Mouse (Mus musculus) bone marrow macrophage, adult 2 months (primary cell): ENCODE data around the gene Rin2. TPM values are rescaled to one million over a fixed set of nuclear protein-coding genes. Genes with fewer than 3 reads are reported as not detected.

Source experiments
- H3K27ac ChIP-seq: 2 replicates; pipeline ENCODE4 v1.5.1; 2012; ENCODE audit warnings: low read depth, low read length; ENCODE audit not compliant: insufficient read depth
- H3K4me1 ChIP-seq: 2 replicates; pipeline ENCODE4 v1.6.1; 2012; ENCODE audit warnings: low read length; ENCODE audit not compliant: control insufficient read depth, insufficient read depth
- H3K4me3 ChIP-seq: 2 replicates; pipeline ENCODE4 v1.5.1; 2012; ENCODE audit warnings: mild to moderate bottlenecking, low read length, moderate library complexity; ENCODE audit not compliant: insufficient read depth
- CTCF ChIP-seq: IDR thresholded peaks from 2 replicates; pipeline ENCODE4 v1.5.1; 2012; ENCODE audit warnings: low read depth, mild to moderate bottlenecking, low read length, moderate library complexity
- POLR2A ChIP-seq: IDR thresholded peaks from 2 replicates; pipeline ENCODE4 v1.6.1; 2012; ENCODE audit warnings: mild to moderate bottlenecking, low read depth, low read length, borderline replicate concordance
- polyA plus RNA-seq: library from polyadenylated mRNA; stranded (reverse); fragments of >200 nt; gene quantifications from 2 replicates; pipeline ENCODE4 v1.2.4, GENCODE M21; 2012; ENCODE audit not compliant: missing spikeins, insufficient read depth, insufficient read length

The Rin2 gene
- polyA plus RNA-seq, 1 experiment = 70.2 TPM

DNA sequence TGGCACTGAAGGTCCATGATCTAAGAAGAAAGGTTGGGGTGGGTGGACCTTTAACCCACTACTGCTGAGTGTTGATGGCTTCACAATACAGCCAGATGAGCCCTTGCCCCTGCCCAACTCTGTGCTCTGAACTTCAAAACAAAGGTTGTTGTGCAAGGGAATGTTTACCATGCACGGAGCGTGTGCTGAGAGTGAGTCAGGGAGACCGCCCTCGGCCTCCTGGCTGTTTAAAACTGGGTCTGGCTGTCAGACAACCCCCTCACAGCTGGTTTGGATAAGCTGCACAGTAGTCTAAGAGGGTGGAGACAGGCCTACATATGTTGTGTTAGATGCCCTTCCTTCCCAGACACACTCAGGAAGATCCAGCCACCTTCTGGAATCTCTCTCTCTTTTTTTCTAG, 175.8 kb downstream of the Rin2 start:
- TF ChIP-seq POLR2A (no peak), CTCF (no peak)
- Histone ChIP-seq H3K27ac (no peak overlapping the region), H3K4me1 (peaks cover 13% of the 10 kb centered on the region), H3K4me3 (no peak overlapping the region)

DNA sequence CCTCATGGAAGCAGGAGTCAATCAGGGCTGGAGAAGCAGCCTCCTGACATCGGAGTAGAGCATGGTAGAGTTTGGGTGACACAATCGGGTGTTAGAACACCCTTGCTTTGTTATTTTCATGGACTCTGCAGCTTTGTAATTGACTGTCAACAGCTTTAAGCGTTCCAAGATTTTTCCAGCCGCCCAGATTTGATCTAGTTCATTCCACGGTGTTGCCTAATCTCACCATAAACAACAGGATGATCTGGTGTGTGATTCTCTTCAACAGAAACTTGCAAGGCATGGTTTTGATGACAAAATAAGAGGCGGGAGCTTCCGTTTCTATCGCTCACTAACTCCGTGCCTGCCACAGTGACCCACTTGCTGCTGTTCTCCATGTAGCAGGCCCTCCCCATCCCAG, 180.8 kb downstream of the Rin2 start:
- H3K27ac ChIP-seq = no peak overlapping the region
- TF ChIP-seq POLR2A (no peak), CTCF (no peak)

DNA sequence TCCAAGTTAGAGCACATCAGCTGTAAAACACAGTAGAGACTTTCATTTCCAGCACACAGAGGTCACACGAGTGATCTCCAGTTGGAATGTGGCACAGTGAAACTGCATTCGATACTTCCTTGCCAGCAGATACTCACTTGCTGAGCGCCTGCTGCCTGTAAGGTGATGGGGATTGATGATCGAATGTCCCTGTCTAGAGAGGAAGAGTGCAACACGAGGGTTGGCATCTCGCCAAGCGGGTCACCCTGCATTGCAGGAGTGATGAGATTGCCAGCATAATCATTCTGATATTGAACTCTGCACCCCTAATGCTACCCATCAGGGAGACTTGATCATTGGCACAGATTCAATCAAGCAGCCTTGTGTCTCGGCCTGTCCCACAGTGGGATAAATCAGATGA, 182.8 kb downstream of the Rin2 start:
- Histone ChIP-seq H3K4me3 (no peak overlapping the region), H3K4me1 (peaks cover 20% of the 10 kb centered on the region), H3K27ac (no peak overlapping the region)
- TF ChIP-seq POLR2A (no peak), CTCF (no peak)

More for the DNA sequence above, 180.8 kb downstream of the Rin2 start:
- peaks cover 20% of the 10 kb centered on the region for H3K4me1 ChIP-seq
- no peak overlapping the region for H3K4me3 ChIP-seq

DNA sequence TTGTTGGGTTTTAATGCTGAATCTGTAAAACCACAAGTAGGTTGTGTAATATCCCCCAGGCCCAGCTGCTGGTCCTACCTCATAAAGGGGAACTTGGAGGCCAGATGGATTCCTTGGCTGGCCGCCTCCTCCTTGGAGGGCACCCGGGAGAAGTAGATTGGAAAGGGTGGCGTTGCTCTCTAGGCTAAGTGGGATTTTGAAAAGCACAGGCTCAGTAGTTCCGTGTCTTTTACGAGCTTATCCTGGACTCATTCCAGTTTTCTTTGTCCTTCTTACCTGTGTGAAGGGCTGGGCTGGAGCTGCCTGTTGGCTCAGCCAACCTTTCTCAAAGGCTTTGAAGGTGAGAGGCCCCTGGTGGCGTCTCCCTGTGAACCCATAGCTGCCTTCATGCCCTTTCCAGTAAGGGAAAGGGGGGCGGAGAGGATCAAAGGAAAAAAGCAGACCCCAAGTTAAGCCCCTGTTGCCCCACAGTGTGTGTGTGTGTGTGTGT, 184.5 kb downstream of the Rin2 start:
- H3K4me1 ChIP-seq = peaks cover 23% of the 10 kb centered on the region
- no peak for TF ChIP-seq POLR2A
- TF ChIP-seq CTCF = no peak
- peak overlapping the region; percentile 99 for H3K27ac ChIP-seq
- H3K4me3 ChIP-seq = peak overlapping the region; percentile 95

DNA sequence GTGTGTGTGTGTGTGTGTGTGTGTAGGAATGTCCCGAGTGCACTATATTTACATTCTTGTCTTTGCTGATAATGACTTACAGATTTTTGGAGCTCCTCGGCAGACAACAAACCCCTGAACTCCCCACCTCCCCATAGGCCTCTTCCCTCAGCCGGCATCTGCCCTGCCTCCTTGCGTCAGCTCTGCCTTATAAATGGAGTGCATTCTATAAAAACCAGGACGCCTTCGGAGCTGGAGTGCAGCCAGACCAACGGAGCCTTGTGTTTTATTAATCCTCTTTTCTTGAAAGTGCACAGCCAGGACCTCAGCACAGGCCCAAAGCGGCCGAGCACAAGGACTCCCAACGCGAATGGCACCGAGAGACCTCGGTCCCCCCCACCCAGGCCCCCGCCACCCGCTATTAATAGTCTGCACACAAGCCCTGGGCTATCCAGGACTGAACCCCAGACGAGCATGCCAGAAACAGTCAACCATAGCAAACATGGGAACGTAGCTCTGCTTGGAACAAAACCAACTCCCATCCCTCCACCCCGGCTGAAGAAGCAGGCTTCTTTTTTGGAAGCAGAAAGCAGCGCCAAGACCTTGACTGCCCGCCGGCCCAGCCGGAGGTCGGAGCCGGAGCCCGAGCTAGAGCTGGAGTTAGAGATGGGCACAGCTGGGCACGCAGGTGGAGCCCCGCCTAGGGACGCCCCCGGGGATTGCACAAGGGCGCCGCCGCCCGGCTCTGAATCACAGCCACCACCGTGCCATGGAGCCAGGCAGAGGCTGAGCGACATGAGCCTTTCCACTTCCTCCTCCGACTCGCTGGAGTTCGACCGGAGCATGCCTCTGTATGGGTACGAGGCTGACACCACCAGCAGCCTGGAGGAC, 185.2 kb downstream of the Rin2 start:
- TF ChIP-seq POLR2A (no peak), CTCF (no peak)
- Histone ChIP-seq H3K27ac (peak overlapping the region; percentile 99), H3K4me3 (peak overlapping the region; percentile 95), H3K4me1 (peaks cover 23% of the 10 kb centered on the region)

DNA sequence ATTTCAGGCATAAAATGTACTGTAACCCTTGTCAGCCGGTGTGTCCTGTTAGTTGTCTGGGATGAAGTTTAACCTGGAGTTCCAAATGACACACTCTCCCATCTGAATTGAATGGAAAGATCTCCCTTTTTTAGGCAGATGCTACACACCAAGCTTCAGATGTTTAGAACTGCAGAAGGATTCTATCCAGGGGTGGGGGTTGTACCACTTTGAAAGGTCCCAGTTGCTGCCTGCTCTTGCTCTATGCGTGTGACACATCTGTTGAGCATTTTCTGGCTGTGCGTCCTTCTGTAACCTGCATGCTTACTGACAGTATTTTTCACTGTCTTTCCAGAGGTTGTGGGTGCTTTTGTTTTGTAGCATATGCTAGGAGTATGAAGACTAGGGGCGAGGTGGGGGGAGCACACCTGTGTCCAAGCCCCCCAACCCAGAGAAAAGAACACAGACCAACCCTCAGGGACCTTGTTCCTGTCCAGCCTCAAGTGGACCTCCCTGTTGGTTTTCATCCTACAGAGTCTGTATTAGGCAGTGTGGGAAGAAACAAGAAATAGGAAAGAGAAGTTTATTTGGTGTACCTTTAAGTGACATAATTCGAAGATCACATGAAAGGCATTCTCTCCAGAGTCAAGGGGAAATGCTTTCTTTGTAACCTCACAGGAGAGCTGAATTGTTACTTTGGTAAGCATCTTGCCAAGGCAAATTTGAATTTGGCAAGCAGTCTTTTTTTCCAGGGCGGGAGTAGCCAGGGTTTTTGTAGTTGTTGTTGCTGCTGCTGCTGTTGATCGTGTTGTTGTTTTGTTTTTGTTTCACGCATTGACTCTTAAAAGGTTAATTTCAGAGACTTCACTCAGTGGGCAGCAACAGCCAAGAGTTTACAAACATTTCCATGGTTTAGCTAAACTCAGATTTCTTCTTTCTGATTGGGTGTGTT, 186.4 kb downstream of the Rin2 start:
- peak overlapping the region; percentile 95 for H3K4me3 ChIP-seq
- H3K27ac ChIP-seq = peak overlapping the region; percentile 99
- TF ChIP-seq CTCF = no peak
- no peak for TF ChIP-seq POLR2A
- peaks cover 33% of the 10 kb centered on the region for H3K4me1 ChIP-seq

DNA sequence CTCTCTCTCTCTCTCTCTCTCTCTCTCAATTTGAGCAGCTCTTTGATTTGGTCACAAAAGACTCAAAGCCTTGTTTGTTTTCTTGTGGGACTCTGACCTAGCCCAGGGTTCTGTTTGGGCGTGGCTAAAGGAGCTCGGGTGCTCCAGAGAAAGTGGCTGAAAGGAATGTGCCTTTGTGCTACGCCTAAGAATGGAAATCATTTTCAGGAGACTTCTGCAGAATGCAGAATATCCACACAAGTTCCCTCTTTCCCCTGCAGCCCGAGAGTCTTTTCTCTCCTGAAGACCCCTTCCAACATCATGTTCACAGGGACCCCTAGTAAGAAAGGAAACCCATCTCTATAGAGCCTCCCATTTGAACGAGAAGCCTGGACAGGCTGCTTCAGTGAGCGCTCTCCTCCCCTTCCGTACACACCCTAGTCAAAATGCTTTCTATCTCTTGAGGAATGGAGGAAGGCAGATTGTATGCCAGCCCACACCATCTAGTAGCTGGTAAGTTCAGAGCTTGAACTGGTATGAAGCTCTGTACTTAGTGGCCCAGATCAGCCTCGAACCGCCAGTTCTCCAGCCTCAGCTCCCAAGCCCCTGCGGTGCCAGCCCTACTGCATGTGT, 187.3 kb downstream of the Rin2 start:
- H3K4me1 ChIP-seq = peaks cover 36% of the 10 kb centered on the region
- peak overlapping the region; percentile 95 for H3K4me3 ChIP-seq
- TF ChIP-seq POLR2A (no peak), CTCF (no peak)
- peak overlapping the region; percentile 99 for H3K27ac ChIP-seq

DNA sequence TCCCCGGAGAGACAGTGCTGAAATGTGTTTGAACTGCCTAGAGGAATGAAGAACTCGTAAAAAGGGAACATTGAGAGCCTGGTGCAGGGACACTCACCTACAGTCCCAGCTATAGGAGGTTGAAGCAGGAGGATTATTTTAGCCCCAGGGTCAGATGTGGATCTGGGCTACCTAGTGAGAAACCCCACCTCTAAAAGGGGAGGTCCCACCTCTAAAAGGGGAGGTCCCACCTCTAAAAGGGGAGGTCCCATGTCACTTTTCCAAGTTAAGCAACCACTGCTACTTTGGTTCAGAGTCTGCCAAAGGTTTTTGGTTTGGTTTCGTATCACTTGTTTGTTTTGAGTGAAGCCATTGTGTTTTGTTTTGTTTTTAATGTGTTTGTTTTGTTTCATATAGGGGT, 190.3 kb downstream of the Rin2 start:
- Histone ChIP-seq H3K4me3 (peak overlapping the region; percentile 24; the same call in 1 of the 2 replicates), H3K4me1 (peaks cover 30% of the 10 kb centered on the region), H3K27ac (no peak overlapping the region)
- no peak for TF ChIP-seq CTCF
- TF ChIP-seq POLR2A = no peak

DNA sequence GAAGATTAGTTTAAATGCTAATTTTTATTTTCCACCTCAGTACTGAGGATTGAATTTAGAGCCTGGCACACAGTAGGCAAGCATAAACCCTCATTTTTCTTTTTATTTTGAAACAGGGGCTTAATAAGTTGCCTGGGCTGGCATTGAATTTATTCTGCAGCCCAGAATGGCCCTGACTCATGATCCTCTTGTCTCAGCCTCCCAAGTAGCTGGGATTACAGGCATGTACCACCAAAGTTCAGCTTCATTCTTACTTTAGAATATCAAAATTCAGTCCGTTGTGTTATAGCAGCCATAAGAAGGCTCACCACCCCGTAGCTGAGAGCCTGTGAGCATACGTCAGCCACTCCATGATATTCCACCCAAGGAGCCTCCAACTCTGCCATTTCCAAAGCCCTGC, 191.2 kb downstream of the Rin2 start:
- Histone ChIP-seq H3K4me3 (no peak overlapping the region; the same call in 1 of the 2 replicates), H3K27ac (peak overlapping the region; percentile 55), H3K4me1 (peaks cover 31% of the 10 kb centered on the region)
- no peak for TF ChIP-seq CTCF
- no peak for TF ChIP-seq POLR2A
